Mouse (Mus musculus) gastrocnemius, adult 18-20 months (tissue): ENCODE results near the gene Slc10a7. TPM values are rescaled to one million over a fixed set of nuclear protein-coding genes. Genes with fewer than 3 reads are reported as not detected.
A peak's percentile ranks its signal among the peaks of the same experiment; 100 is the strongest.
"Not testable (repeated sequence)": the region's sequence is repeated elsewhere in the genome, so short reads cannot be mapped to it uniquely, and the experiment has no call there.

ENCODE experiments used
- DNase-seq: peaks from one replicate; pipeline ENCODE4 v3.0.0; 2021; ENCODE audit warnings: low spot score
- total RNA-seq, 2 experiments: library from RNA; stranded (reverse); gene quantifications; 2 replicates each; pipeline ENCODE4 v1.2.3; 2021

The Slc10a7 gene
- total RNA-seq, 2 experiments from 2014 or later = 5.2 to 5.8 TPM

DNA sequence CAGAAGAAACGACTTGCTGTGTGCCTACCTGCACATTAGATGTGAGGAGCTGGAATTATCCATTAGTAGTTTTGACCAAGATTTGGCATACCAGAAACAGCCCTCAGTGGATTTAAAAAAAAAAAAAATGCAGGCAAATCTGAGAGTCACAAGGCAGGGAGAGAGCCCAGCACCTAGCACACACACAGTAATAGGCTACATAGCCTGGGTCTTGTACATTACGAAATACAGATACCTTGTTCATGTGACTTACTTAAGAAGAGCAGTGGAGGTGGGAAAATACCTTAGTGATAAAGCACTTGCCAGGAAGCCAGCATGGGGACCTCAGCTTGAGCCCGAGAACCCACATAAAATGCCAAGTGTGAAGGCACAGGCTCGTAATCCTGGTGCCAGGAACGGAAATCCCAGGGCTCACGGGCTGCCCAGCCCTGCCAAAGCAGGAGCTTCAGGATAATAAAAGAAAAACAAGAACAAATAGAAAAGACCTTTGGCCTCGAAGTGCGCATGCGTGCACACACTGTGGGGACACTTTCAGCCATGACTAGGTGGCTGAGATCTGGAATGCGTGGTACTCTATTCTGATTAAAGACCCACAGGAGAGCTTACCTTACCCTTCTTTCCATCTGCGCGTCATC lies 155.3 kb downstream of the Slc10a7 start:
- DNase-seq = no peak

- DNase-seq = no peak
Observed at GRCm38 (mm10) chr8:78667399-78667798, 158.3 kb downstream of the Slc10a7 start.

GRCm38 (mm10) chr8:78668206-78668605 lies 159.1 kb downstream of the Slc10a7 start:
- DNase-seq = no peak

- DNase-seq = no peak
Observed at GRCm38 (mm10) chr8:78670241-78670640, 161.1 kb downstream of the Slc10a7 start.

DNA sequence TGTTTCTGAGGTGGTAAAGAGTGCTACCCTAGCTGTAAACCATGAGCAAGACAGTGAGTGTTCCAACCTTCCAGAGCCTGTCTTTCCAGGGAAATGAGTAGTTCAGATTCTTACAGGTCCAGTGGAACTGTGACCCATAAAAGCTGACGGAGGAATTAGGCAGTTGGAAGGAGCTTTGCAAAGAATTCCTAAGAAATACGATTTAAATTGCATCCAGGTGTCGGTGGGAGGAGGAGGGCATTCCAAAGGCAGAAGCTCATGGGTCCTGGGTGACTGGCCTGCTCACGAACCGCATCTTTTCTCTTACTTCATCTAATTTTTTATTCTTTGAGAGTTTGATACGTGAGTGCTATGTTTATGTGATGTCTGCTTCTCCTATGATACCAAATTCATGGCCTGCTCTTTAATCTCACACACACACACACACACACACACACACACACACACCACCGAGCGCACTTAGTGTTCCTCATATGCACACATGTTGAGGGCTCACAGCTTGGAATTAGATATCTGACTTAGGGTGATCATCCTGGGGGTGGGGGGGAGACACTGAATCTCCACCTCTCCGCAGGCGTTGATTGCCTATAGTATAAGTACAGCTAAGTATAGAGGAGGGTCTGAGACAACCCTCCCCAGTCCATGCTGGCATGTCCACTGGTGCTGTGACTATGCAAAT lies 169.5 kb downstream of the Slc10a7 start:
- DNase-seq = no peak

- DNase-seq = no peak
Observed at GRCm38 (mm10) chr8:78690795-78691194, 181.6 kb downstream of the Slc10a7 start.

- DNase-seq = no peak
Observed at GRCm38 (mm10) chr8:78698331-78698741, 189.2 kb downstream of the Slc10a7 start.

DNA sequence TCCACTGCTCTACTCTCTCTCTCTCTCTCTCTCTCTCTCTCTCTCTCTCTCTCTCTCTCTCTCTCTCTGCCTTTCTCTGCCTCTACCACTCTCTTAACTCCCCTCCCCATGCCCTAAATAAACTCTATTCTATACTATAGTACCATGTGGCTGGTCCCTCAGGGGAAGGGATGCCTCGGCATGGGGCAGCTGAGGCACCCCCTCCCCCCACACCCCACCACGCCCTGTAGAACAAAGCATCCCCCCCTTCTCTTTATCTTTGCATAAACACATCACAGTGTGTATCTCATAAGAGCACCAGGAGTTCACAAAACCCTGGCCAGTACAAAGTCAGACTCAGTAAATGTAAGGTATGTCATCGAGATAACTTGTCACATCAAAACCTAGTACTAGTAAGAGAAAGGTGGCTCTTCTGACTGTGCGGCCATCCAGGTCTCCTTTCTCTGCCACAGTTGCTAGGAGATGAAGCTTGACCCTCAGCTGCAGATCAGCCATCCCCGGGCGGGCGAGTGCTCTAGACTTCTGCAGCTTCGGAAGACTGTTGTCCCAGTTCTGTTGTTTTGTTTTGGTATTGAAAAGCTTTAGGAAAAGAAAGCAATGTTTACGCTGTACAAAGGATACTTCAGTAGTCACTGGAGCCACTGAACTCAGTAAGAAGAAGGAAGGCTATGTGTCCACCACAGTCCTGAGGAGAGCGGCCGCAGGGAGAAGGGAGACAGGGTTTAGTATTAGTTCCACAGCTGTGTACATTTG lies 194.1 kb downstream of the Slc10a7 start:
- DNase-seq = no peak

- no peak for DNase-seq
Observed at GRCm38 (mm10) chr8:78705980-78706379, 196.8 kb downstream of the Slc10a7 start.

- no peak for DNase-seq
Observed at GRCm38 (mm10) chr8:78709948-78710644, 200.9 kb downstream of the Slc10a7 start.

- DNase-seq = no peak
Observed at GRCm38 (mm10) chr8:78710961-78711360, 201.8 kb downstream of the Slc10a7 start.

GRCm38 (mm10) chr8:78714880-78715279 lies 205.7 kb downstream of the Slc10a7 start:
- no peak for DNase-seq

DNA sequence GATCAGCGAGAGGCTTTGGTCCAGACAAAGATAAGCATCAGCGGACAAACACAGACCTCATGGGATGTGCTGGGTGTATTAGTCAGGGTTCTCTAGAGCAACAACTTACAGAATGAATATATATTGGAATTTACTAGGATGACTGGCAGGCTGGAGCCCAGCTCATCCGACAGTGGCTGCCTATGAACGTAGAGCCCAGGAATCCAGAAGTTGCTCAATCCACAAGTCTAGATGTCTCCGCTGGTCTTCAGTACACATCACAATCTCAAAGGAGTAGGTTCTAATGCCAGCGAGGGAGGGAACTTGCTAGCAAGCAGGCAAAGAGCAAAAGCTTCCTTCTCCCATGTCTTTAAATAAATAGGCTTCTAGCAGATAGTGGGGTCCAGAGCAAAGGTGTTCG lies 207.4 kb downstream of the Slc10a7 start:
- no peak for DNase-seq

- DNase-seq = not testable (repeated sequence)
Observed at GRCm38 (mm10) chr8:78717191-78717590, 208.0 kb downstream of the Slc10a7 start.

- no peak for DNase-seq
Observed at GRCm38 (mm10) chr8:78719279-78720040, 210.3 kb downstream of the Slc10a7 start.

DNA sequence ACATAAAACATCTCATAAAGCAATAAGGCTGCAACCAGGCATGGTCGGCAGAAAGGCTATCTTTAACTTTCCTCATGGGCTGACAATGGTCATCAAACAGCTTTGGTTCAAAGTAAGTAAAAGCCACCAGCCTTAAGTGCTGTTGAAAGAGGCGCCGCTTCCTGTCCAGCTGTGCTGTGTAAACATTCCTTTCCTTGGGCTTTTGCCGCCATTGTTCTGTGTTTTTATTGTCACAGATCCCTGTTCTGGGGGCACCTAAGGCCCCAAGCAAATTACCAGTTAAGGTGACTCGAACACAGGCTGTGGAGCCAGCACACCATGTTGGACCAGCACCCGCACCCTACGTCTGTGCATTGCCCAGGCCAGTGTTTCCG lies 210.9 kb downstream of the Slc10a7 start:
- no peak for DNase-seq

- DNase-seq = no peak
Observed at GRCm38 (mm10) chr8:78721576-78721975, 212.4 kb downstream of the Slc10a7 start.

DNA sequence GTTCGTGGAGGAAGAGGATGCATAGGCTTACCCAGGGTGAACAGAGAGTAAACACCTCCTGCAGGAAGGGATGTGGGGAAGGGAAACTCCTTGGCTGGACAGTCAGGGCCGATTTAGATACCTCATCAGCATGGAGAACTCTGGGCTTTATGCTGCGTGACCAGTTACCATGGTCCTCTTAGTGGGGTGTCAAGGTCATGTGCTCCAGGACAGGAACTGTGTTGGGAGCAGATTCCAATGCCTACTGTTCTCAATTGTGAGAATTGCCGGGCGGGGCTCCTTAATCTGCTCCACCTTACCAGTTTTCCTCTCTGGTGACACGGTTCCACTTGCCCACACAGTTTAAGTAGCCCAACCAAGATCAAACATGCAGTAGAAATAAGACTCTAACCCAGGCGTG lies 213.1 kb downstream of the Slc10a7 start:
- no peak for DNase-seq

DNA sequence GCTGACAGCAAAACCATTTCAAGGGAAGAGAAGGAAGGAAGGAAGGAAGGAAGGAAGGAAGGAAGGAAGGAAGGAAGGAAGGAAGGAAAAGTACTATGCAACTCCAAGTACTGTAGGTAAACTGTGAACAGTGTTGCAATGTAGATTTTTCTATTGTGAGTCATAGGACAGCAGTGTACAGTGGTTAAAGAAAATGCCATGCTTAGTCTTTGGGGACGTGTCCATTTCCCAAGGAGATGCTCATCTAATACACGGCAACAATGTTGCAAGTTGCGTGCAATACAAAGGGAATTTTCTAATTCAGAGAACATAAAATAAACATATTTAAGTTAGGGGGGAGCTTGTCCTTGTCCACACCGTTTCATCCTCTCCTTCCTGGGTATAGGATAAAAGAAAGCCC lies 215.7 kb downstream of the Slc10a7 start:
- DNase-seq = no peak

GRCm38 (mm10) chr8:78728240-78728639 lies 219.1 kb downstream of the Slc10a7 start:
- no peak for DNase-seq

DNA sequence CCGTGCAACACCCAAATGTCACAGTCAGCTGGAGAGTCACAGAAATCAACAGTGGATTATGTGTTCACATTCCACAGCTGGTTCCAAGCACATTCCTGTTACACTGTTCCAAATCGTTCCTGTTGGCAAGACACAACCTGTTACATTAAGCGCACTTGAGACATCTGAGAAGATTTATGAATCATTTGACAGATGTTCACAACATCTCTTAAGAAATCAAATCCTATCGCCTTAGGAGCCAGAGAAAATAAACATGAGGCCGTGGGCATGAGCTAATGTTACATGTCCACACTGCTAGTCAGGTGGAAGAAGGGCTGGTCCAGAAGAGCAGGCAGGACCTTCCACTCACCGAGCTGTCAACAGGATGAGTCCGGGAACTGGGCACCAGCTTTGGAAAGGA lies 223.3 kb downstream of the Slc10a7 start:
- DNase-seq = peak; percentile 53
